Mouse (Mus musculus) ES-Bruce4 (cell line): Measurements from ENCODE around the gene Tmed9. TPM values are rescaled to one million over a fixed set of nuclear protein-coding genes. Genes with fewer than 3 reads are reported as not detected.
A peak's percentile ranks its signal among the peaks of the same experiment; 100 is the strongest.
"Not testable (repeated sequence)": the region's sequence is repeated elsewhere in the genome, so short reads cannot be mapped to it uniquely, and the experiment has no call there.

Experiments used
- H3K27ac ChIP-seq: 2 replicates; pipeline ENCODE4 v1.5.1; 2012; ENCODE audit warnings: low read length, inconsistent platforms; ENCODE audit not compliant: insufficient read depth
- H3K27me3 ChIP-seq: 2 replicates; pipeline ENCODE4 v1.6.1; 2012; ENCODE audit warnings: mild to moderate bottlenecking, low read length, inconsistent platforms; ENCODE audit not compliant: control insufficient read depth, poor library complexity, insufficient read depth, severe bottlenecking
- H3K36me3 ChIP-seq: 2 replicates; pipeline ENCODE4 v1.6.1; 2012; ENCODE audit warnings: inconsistent platforms, mild to moderate bottlenecking, low read length, moderate library complexity; ENCODE audit not compliant: control insufficient read depth, poor library complexity, insufficient read depth, severe bottlenecking
- H3K4me1 ChIP-seq: one replicate; pipeline ENCODE4 v1.8.1; 2011; ENCODE audit warnings: low read length; ENCODE audit not compliant: control insufficient read depth, insufficient read depth
- H3K4me3 ChIP-seq: 2 replicates; pipeline ENCODE4 v1.5.1; 2011; ENCODE audit warnings: low read depth, mild to moderate bottlenecking, low read length
- H3K9ac ChIP-seq: 2 replicates; pipeline ENCODE4 v1.6.1; 2012; ENCODE audit warnings: low read depth, mild to moderate bottlenecking, inconsistent platforms; ENCODE audit not compliant: poor library complexity, severe bottlenecking
- H3K9me3 ChIP-seq: replicated peaks from 2 replicates; pipeline ENCODE4 v1.6.1; 2012; ENCODE audit warnings: mild to moderate bottlenecking, low read length, inconsistent platforms; ENCODE audit not compliant: control insufficient read depth, poor library complexity, insufficient read depth, severe bottlenecking
- CTCF ChIP-seq: IDR thresholded peaks from one replicate; pipeline ENCODE4 v1.8.1; 2011; ENCODE audit warnings: low read depth, low read length
- EP300 ChIP-seq: IDR thresholded peaks from 2 replicates; pipeline ENCODE4 v1.6.1; 2011; ENCODE audit warnings: low read depth, low read length; ENCODE audit not compliant: insufficient read depth
- POLR2A ChIP-seq: IDR thresholded peaks from one replicate; pipeline ENCODE4 v1.8.1; 2011; ENCODE audit warnings: low read length; ENCODE audit not compliant: insufficient read depth
- polyA plus RNA-seq: library from polyadenylated mRNA; stranded (reverse); fragments of >200 nt; gene quantifications from 2 replicates; pipeline ENCODE4 v1.2.4, GENCODE M21; 2011; ENCODE audit warnings: low read depth; ENCODE audit not compliant: missing spikeins, insufficient read depth, insufficient read length

Tmed9 gene
- polyA plus RNA-seq, 1 experiment, result 94.2 TPM

DNA sequence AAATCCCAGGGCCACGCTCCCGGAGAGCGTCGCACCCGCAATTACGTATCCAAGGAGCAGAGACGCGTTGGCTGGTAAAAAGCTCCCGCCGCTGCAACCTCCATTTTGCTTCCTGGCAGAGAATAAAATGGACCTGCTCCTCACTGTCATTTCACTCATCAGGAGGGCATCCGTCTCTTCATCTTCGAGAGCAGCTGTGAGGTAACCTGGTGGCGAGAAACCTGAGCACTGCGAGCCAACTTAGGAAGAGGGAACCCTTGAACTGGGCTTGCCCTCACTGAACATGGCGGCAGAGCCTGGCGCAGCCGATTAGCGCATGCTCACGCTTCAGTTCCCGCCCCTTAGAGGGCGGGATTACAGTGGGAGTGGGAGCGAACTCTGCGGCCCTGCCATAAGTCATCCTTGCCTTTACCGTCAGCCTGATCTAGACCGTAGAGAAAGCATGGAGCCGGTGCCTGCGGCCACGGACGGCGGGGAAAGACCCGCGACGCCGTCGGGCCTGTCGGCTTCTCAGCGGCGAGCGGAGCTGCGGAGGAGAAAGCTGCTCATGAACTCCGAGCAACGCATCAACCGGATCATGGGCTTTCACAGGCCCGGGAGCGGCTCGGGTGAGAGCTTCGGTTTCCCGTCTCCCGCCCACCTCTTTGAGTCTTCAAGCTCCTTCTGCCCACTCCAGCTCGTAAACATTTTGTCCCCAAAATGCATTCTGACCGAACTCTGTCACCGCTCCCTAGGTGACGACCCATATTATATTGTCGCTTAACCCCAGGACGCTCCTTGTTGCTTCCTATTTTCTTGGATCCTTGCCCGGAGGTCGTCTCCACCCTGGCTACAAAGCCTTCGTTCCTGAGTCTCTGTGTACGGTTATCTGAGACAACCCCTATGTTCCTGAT, 49.4 kb downstream of the Tmed9 start, which contains the start of gene Caml:
Caml (plus strand) TSS at position 357 of the 893 bp plus-strand sequence.
- Histone ChIP-seq H3K9me3 (no peaks in the 10 kb centered on the region), H3K27me3 (no peaks in the 10 kb centered on the region), H3K27ac (peak within 1 kb of the TSS; percentile 88), H3K36me3 (no peaks in the 10 kb centered on the region), H3K4me1 (no peaks in the 10 kb centered on the region), H3K4me3 (peak within 1 kb of the TSS; percentile 98), H3K9ac (peak within 1 kb of the TSS; percentile 80)
- TF ChIP-seq POLR2A (peak; percentile 79), CTCF (no peak)

DNA sequence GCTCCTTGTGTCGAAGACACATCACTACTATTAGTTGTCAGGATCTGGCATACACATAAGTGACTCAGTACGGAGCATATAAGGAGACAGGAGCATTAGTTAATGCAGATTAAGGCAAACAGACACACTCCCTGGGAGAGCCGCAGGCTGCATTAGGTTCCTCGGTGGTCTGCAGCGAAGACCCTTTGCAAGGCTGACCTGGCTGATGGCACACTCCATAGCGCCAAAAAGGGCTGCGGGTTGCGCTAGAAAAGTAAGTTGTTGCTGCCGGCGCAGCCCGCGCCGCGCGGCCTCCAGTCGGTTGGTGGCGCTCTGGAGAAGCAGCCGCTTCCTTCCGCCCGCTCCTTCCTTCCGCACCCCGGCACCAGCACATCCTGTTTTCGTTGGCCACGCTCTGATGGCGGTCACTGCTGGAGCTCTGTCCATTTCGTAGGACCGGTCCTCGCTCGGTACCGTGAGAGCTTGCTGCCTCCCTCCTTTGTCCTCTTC, 61.2 kb downstream of the Tmed9 start, which contains the start of gene Ddx46:
Ddx46 (plus strand) TSS at position 389 of the 489 bp plus-strand sequence.
- TF ChIP-seq CTCF (peak; percentile 66), EP300 (no peak; the same call in 1 of the 2 replicates), POLR2A (peak; percentile 68)
- Histone ChIP-seq H3K4me1 (no peaks in the 10 kb centered on the region), H3K9ac (peak within 1 kb of the TSS; percentile 70), H3K4me3 (peak within 1 kb of the TSS; percentile 79), H3K36me3 (0 out of 2 replicates have a peak, but pooled peaks cover 5% of the 10 kb centered on the region), H3K27me3 (no peaks in the 10 kb centered on the region), H3K9me3 (no peaks in the 10 kb centered on the region), H3K27ac (no peak within 1 kb of the TSS)

- H3K9me3 ChIP-seq, result no peaks in the 10 kb centered on the region
- H3K36me3 ChIP-seq, result peaks cover 9% of the 10 kb centered on the region; the same call in 1 of the 2 replicates
- TF ChIP-seq EP300 (no peak), CTCF (no peak), POLR2A (no peak)
- H3K27ac ChIP-seq, result no peak overlapping the region
- peak overlapping the region; percentile 70 for H3K9ac ChIP-seq
- no peaks in the 10 kb centered on the region for H3K27me3 ChIP-seq
- peak overlapping the region; percentile 79 for H3K4me3 ChIP-seq
- no peaks in the 10 kb centered on the region for H3K4me1 ChIP-seq
Observed at GRCm38 (mm10) chr13:55635146-55635571, 61.6 kb downstream of the Tmed9 start.

GRCm38 (mm10) chr13:55636185-55636983, 62.9 kb downstream of the Tmed9 start:
- H3K4me1 ChIP-seq, result no peaks in the 10 kb centered on the region
- H3K9me3 ChIP-seq, result no peaks in the 10 kb centered on the region
- H3K27me3 ChIP-seq, result no peaks in the 10 kb centered on the region
- H3K36me3 ChIP-seq, result peaks cover 18% of the 10 kb centered on the region
- H3K4me3 ChIP-seq, result no peak overlapping the region
- no peak overlapping the region for H3K9ac ChIP-seq
- H3K27ac ChIP-seq, result no peak overlapping the region
- no peak for TF ChIP-seq EP300
- no peak for TF ChIP-seq POLR2A
- no peak for TF ChIP-seq CTCF

- peaks cover 24% of the 10 kb centered on the region for H3K36me3 ChIP-seq
- not testable (repeated sequence) for H3K9me3 ChIP-seq, H3K9ac ChIP-seq, H3K4me1 ChIP-seq, H3K27ac ChIP-seq, H3K27me3 ChIP-seq, H3K4me3 ChIP-seq
- peak; percentile 83 for TF ChIP-seq CTCF
Observed at GRCm38 (mm10) chr13:55640480-55640879, 66.9 kb downstream of the Tmed9 start.

DNA sequence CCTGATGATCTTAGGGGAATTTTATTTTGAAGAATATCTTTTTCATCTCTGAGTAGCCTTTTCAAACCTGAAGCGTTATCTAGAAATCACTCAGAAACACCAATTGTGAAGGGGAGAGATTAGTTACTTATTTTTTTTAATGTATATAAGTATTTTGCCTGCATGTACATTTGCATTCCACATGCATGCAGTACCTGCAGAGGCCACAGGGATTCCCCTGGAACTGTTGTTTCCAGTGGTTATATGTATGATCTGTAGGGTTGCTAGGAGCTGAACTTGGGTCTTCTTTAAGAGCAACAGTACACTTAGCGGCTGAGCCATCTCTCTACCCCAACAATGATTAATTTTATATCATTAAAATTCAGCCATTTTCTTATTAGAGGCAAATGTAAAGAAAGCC, 71.0 kb downstream of the Tmed9 start:
- H3K27me3 ChIP-seq, result no peaks in the 10 kb centered on the region
- TF ChIP-seq CTCF (no peak), EP300 (no peak), POLR2A (no peak)
- H3K36me3 ChIP-seq, result peaks cover 56% of the 10 kb centered on the region
- H3K9ac ChIP-seq, result no peak overlapping the region
- no peaks in the 10 kb centered on the region for H3K9me3 ChIP-seq
- no peak overlapping the region for H3K27ac ChIP-seq
- H3K4me3 ChIP-seq, result no peak overlapping the region
- no peaks in the 10 kb centered on the region for H3K4me1 ChIP-seq

Other genes starting within 250 kb of the Tmed9 start
- 5.1 and 6.5 TPM in 2 replicates for gene Mxd3, start 243.9 kb upstream of the Tmed9 start, polyA plus RNA-seq
- gene Lman2, start 210.9 kb upstream of the Tmed9 start, polyA plus RNA-seq, result 38.5 and 45.2 TPM in 2 replicates
- 2.8 and 3.6 TPM in 2 replicates for gene Rgs14, start 204.0 kb upstream of the Tmed9 start, polyA plus RNA-seq
- gene Slc34a1, start 175.5 kb upstream of the Tmed9 start, polyA plus RNA-seq, result not detected in 2 replicates
- gene Pfn3, start 158.5 kb upstream of the Tmed9 start, polyA plus RNA-seq, result not detected in 2 replicates
- gene F12, start 146.9 kb upstream of the Tmed9 start, polyA plus RNA-seq, result not detected in 2 replicates
- gene Grk6, start 128.7 kb upstream of the Tmed9 start, polyA plus RNA-seq, result 58.2 and 63.4 TPM in 2 replicates
- 3.1 and 3.4 TPM in 2 replicates for gene Prr7, start 109.5 kb upstream of the Tmed9 start, polyA plus RNA-seq
- 43.6 and 44.3 TPM in 2 replicates for gene Dbn1, start 85.6 kb upstream of the Tmed9 start, polyA plus RNA-seq
- 84.4 and 97.7 TPM in 2 replicates for gene Pdlim7, start 60.1 kb upstream of the Tmed9 start, polyA plus RNA-seq
- gene Dok3, start 44.4 kb upstream of the Tmed9 start, polyA plus RNA-seq, result 0.39 and 1.0 TPM in 2 replicates
- 55.2 and 63.9 TPM in 2 replicates for gene Ddx41, start 37.1 kb upstream of the Tmed9 start, polyA plus RNA-seq
- 41.8 and 47.7 TPM in 2 replicates for gene Fam193b, start 2.6 kb upstream of the Tmed9 start, polyA plus RNA-seq
- 10.3 and 10.5 TPM in 2 replicates for gene B4galt7, start 26.2 kb downstream of the Tmed9 start, polyA plus RNA-seq
- gene Caml, start 49.3 kb downstream of the Tmed9 start, polyA plus RNA-seq, result 22.6 and 26.3 TPM in 2 replicates
- gene Ddx46, start 61.3 kb downstream of the Tmed9 start, polyA plus RNA-seq, result 103 and 113 TPM in 2 replicates
- gene B230219D22Rik, start 119.4 kb downstream of the Tmed9 start, polyA plus RNA-seq, result 52.3 and 54.1 TPM in 2 replicates
- gene Txndc15, start 140.9 kb downstream of the Tmed9 start, polyA plus RNA-seq, result 16.6 and 18.8 TPM in 2 replicates
- 15.3 and 16.5 TPM in 2 replicates for gene Pcbd2, start 153.6 kb downstream of the Tmed9 start, polyA plus RNA-seq
- gene Catsper3, start 210.8 kb downstream of the Tmed9 start, polyA plus RNA-seq, result 0.61 TPM in 1 of 2 replicates, not detected in the other